In genomic region chr16:17316554-17316953, GRCm38 (mm10) we compare ENCODE assay signal across 32 mouse cellular contexts. TPM values are rescaled to one million over a fixed set of nuclear protein-coding genes. Genes with fewer than 3 reads are reported as not detected.
DNase-seq lines count a peak whose midpoint lies in the region; ATAC-seq lines count a peak whose summit lies in the region.
"Had no signal": no experiment of that assay in that cellular context is flagged by ENCODE, and none has a peak within 500 bp of the region (broad histone marks: within the 10 kb centered on the region; RNA-seq: fewer than 3 reads in every experiment).

No protein-coding gene starts in this region.

- no peaks in the 10 kb centered on the region for H3K27me3 ChIP-seq in hindbrain, embryonic 11.5 days (ENCODE audit: control insufficient read depth, insufficient read depth, low read length)
- H3K27me3 ChIP-seq: CH12.LX; embryonic facial prominence, embryonic 13.5 days; forebrain, embryonic 12.5 days; hindbrain, embryonic 15.5 days; limb, embryonic 13.5 days; lung, embryonic 15.5 days had no signal

- no peak overlapping the region for H3K4me2 ChIP-seq in hindbrain, embryonic 11.5 days (replicated peaks; ENCODE audit: low read depth, low read length)
- H3K4me2 ChIP-seq: embryonic facial prominence, embryonic 13.5 days; forebrain, embryonic 12.5 days; heart, embryonic 11.5 days; hindbrain, embryonic 15.5 days; limb, embryonic 13.5 days; liver, embryonic 11.5 days; lung, embryonic 15.5 days; midbrain, embryonic 11.5 days had no signal

- H3K36me3 ChIP-seq in hindbrain, embryonic 11.5 days (ENCODE audit: control insufficient read depth, insufficient read depth, low read length), result 0 out of 2 replicates have a peak, but pooled peaks cover 4% of the 10 kb centered on the region

- 93% methylated on average over 7 of the region's 7 CpGs for WGBS in hindbrain, embryonic 11.5 days

- H3K27ac ChIP-seq in hindbrain, embryonic 11.5 days (ENCODE audit: low read depth, low read length), result no peak overlapping the region
- H3K27ac ChIP-seq: embryonic facial prominence, embryonic 13.5 days; forebrain, embryonic 12.5 days; gastrocnemius, adult 2 months; hindbrain, embryonic 15.5 days; limb, embryonic 13.5 days; lung, embryonic 15.5 days had no signal

- ATAC-seq in frontal cortex, adult (ENCODE audit: low TSS enrichment), result peak; percentile 80
- ATAC-seq in hindbrain, embryonic 11.5 days (ENCODE audit: low FRiP score), result no peak
- ATAC-seq: inflammation-experienced regulatory T-cells, adult 6 months; midbrain, embryonic 16.5 days had no signal

- DNase-seq in frontal cortex, postnatal 25 days (ENCODE audit: low spot score in 2 of 2), result no peak
- DNase-seq in 3134 (ENCODE audit: extremely low read depth, insufficient read length, low spot score), result peak; percentile 25
- peak; percentile 85 for DNase-seq in NIH3T3 (ENCODE audit: low read depth)
- peak; percentile 31 to 41 for DNase-seq in adrenal gland, postnatal 36 days
- no peak for DNase-seq in hindbrain, embryonic 11.5 days (ENCODE audit: low spot score)
- DNase-seq in embryo, embryonic 10.5 days (ENCODE audit: low spot score), result no peak
- DNase-seq: cerebellum, adult 11 months; cerebellum, adult 9-11 months; gastrocnemius, adult 2 months; gastrocnemius, postnatal 36 days; heart, adult 18-20 months; kidney, adult 11 months; kidney, postnatal 14 days; layer of hippocampus, postnatal 36 days; right cerebral cortex, adult 18-20 months; spleen, adult 18-20 months; thymus, postnatal 14 days had no signal

- no peaks in the 10 kb centered on the region for H3K4me1 ChIP-seq in hindbrain, embryonic 11.5 days (replicated peaks; ENCODE audit: control insufficient read depth, insufficient read depth, low read length)
- H3K4me1 ChIP-seq: embryonic facial prominence, embryonic 13.5 days; forebrain, embryonic 12.5 days; hindbrain, embryonic 15.5 days; limb, embryonic 13.5 days; lung, embryonic 15.5 days had no signal

- no peak overlapping the region for H3K9ac ChIP-seq in hindbrain, embryonic 11.5 days (ENCODE audit: low read depth, low read length)
- H3K9ac ChIP-seq: embryonic facial prominence, embryonic 13.5 days; forebrain, embryonic 12.5 days; hindbrain, embryonic 15.5 days; limb, embryonic 13.5 days; lung, embryonic 15.5 days had no signal

- no peak overlapping the region for H3K4me3 ChIP-seq in hindbrain, embryonic 11.5 days (ENCODE audit: low read depth, low read length)
- H3K4me3 ChIP-seq: embryonic facial prominence, embryonic 13.5 days; erythroblast, embryonic 14.5 days; forebrain, embryonic 12.5 days; gastrocnemius, adult 2 months; hindbrain, embryonic 15.5 days; limb, embryonic 13.5 days; lung, embryonic 15.5 days had no signal

- no peaks in the 10 kb centered on the region for H3K9me3 ChIP-seq in hindbrain, embryonic 11.5 days (ENCODE audit: control insufficient read depth, low read length)
- H3K9me3 ChIP-seq: embryonic facial prominence, embryonic 13.5 days; forebrain, embryonic 12.5 days; hindbrain, embryonic 15.5 days; limb, embryonic 13.5 days; lung, embryonic 15.5 days had no signal

RNA-seq across cellular contexts. Expression of gene Serpind1, which starts 14.6 kb away (rescaled TPM):
- total RNA-seq in adrenal gland, postnatal 36 days (2021), result under 1 TPM; 0.40 to 0.63 TPM
- polyA plus RNA-seq in hindbrain, embryonic 11.5 days (2014; fragmentation: Nextera tagmentation; extraction: Ambion mirVana), result 0.24 and 0.74 TPM in 2 replicates
- total RNA-seq: hematopoietic stem cell, adult 5-6 weeks; megakaryocyte, adult 5-6 weeks had no signal
- polyA plus RNA-seq: erythroblast, embryonic 14.5 days had no signal

RNA-seq across cellular contexts. Expression of gene Tmem191c, which starts 40.7 kb away (rescaled TPM):
- total RNA-seq in adrenal gland, postnatal 36 days (2021), result 1 to 10 TPM; 8.6 to 9.3 TPM
- 5.7 and 7.7 TPM in 2 replicates for polyA plus RNA-seq in hindbrain, embryonic 11.5 days (2014; fragmentation: Nextera tagmentation; extraction: Ambion mirVana)

Comparison
In these comparisons a context has a peak if more than half of its experiments do, and no peak if none do; other contexts are left out.
1. DNase-seq: peak in 3134 (single experiment), NIH3T3 (single experiment) and adrenal gland, postnatal 36 days (2 of 2); none in frontal cortex, postnatal 25 days (0 of 2), hindbrain, embryonic 11.5 days (single experiment) and embryo, embryonic 10.5 days (single experiment).